Mouse (Mus musculus): ENCODE results near the gene H2al2a. TPM values are rescaled to one million over a fixed set of nuclear protein-coding genes. Genes with fewer than 3 reads are reported as not detected.
A peak's percentile ranks its signal among the peaks of the same experiment; 100 is the strongest.

Gene H2al2a
- polyA plus RNA-seq (2012; ENCODE audit: insufficient read depth, insufficient read length, low replicate concordance, missing spikeins) = not detected in 2 replicates

DNA sequence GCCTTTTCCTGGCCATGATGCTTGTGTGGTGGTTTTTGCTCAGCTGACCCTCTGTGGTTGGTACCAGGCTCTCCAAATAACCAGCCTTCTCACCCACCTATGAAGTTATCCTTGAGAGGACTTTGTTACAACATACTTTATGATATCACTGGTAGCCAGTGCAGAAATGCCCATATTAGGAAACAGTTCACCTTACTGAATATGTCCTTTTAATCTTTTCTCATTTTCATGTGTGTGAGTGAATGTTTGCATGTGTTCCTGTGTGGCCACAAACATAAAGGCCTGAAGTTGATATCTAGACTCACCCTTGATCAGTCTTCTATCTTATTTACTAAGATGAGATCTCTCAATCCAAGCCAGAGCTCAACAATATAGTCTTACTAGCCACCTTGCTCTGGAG lies at the start of gene H2al2a:
TSS of gene H2al2a (minus strand) at position 101 of the 400 bp plus-strand sequence.
- TF ChIP-seq POLR2A (IDR thresholded peaks at IDR 0.05; ENCODE audit: insufficient read depth, low read depth, low read length) (no peak), CTCF (IDR thresholded peaks at IDR 0.05; ENCODE audit: insufficient read depth, low read depth, low read length) (no peak)
- no peak within 1 kb of the TSS for H3K27ac ChIP-seq (ENCODE audit: insufficient read depth, low read depth, low read length)
- H3K4me3 ChIP-seq (ENCODE audit: insufficient read depth, low read depth, low read length) = no peak within 1 kb of the TSS
- no peaks in the 10 kb centered on the region for H3K4me1 ChIP-seq (ENCODE audit: control insufficient read depth, insufficient read depth, low read length)

- peak overlapping the region; percentile 25; the same call in 1 of the 2 replicates for H3K4me3 ChIP-seq (ENCODE audit: insufficient read depth, low read depth, low read length)
- peaks cover 4% of the 10 kb centered on the region; the same call in 1 of the 2 replicates for H3K4me1 ChIP-seq (ENCODE audit: control insufficient read depth, insufficient read depth, low read length)
- WGBS = 10% methylated on average over 4 of the region's 4 CpGs
- peak overlapping the region; percentile 93 for H3K27ac ChIP-seq (ENCODE audit: insufficient read depth, low read depth, low read length)
- TF ChIP-seq CTCF (IDR thresholded peaks at IDR 0.05; ENCODE audit: insufficient read depth, low read depth, low read length) (no peak), POLR2A (IDR thresholded peaks at IDR 0.05; ENCODE audit: insufficient read depth, low read depth, low read length) (no peak)
Measured at GRCm38 (mm10) chr2:18046186-18046585, 49.4 kb upstream of the H2al2a start.

GRCm38 (mm10) chr2:18045781-18046181 lies 49.0 kb upstream of the H2al2a start:
- Histone ChIP-seq H3K4me1 (ENCODE audit: control insufficient read depth, insufficient read depth, low read length) (peaks cover 4% of the 10 kb centered on the region; the same call in 1 of the 2 replicates), H3K4me3 (ENCODE audit: insufficient read depth, low read depth, low read length) (peak overlapping the region; percentile 25; the same call in 1 of the 2 replicates), H3K27ac (ENCODE audit: insufficient read depth, low read depth, low read length) (0 out of 2 replicates have a peak overlapping the region, but pooled peaks have one; percentile 93)
- WGBS = 57% methylated on average over 6 of the region's 6 CpGs
- TF ChIP-seq CTCF (IDR thresholded peaks at IDR 0.05; ENCODE audit: insufficient read depth, low read depth, low read length) = no peak
- no peak for TF ChIP-seq POLR2A (IDR thresholded peaks at IDR 0.05; ENCODE audit: insufficient read depth, low read depth, low read length)

GRCm38 (mm10) chr2:18045143-18045780 lies 48.5 kb upstream of the H2al2a start:
- Histone ChIP-seq H3K27ac (ENCODE audit: insufficient read depth, low read depth, low read length) (no peak overlapping the region), H3K4me3 (ENCODE audit: insufficient read depth, low read depth, low read length) (no peak overlapping the region), H3K4me1 (ENCODE audit: control insufficient read depth, insufficient read depth, low read length) (peaks cover 4% of the 10 kb centered on the region; the same call in 1 of the 2 replicates)
- WGBS = 59% methylated on average over 7 of the region's 7 CpGs
- TF ChIP-seq CTCF (IDR thresholded peaks at IDR 0.05; ENCODE audit: insufficient read depth, low read depth, low read length) (no peak), POLR2A (IDR thresholded peaks at IDR 0.05; ENCODE audit: insufficient read depth, low read depth, low read length) (no peak)

DNA sequence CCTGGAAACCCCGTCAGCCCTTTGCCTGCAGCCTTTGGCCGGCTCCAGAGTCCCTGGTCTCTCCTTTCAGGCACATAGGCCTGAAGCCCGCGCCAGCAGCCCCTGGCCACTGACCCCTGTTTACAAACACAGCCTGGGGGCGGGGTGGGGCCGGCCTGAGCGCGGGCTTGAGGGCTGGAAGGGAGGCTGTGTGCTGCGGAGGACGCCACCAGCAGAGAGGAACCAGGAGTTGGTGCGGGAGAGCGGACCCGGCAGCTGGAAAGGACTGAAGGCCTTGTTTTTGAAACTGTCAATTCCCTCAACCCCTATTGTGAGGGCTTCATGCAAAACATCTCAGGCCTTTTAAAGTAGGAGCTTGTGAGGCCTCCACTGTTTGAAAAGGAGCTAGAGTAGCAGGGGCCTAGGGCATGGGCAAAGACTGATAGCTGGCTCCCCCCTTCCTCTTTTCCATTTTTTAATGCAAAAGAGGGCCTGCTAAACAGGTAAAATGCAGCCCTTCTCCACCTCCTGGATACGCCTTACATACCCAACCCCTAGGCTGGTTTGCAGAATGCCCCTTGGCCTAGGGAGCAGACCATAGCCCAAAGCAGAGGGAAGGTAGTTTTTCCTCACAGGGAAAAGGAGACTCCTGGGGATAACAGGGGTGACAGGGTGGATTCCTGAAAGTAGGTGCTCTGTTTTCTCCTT lies 44.6 kb upstream of the H2al2a start:
- Histone ChIP-seq H3K27ac (ENCODE audit: insufficient read depth, low read depth, low read length) (peak overlapping the region; percentile 48; the same call in 1 of the 2 replicates), H3K4me3 (ENCODE audit: insufficient read depth, low read depth, low read length) (no peak overlapping the region), H3K4me1 (ENCODE audit: control insufficient read depth, insufficient read depth, low read length) (peaks cover 6% of the 10 kb centered on the region; the same call in 1 of the 2 replicates)
- TF ChIP-seq POLR2A (IDR thresholded peaks at IDR 0.05; ENCODE audit: insufficient read depth, low read depth, low read length) (no peak), CTCF (IDR thresholded peaks at IDR 0.05; ENCODE audit: insufficient read depth, low read depth, low read length) (no peak)
- 75% methylated on average over 14 of the region's 14 CpGs for WGBS

DNA sequence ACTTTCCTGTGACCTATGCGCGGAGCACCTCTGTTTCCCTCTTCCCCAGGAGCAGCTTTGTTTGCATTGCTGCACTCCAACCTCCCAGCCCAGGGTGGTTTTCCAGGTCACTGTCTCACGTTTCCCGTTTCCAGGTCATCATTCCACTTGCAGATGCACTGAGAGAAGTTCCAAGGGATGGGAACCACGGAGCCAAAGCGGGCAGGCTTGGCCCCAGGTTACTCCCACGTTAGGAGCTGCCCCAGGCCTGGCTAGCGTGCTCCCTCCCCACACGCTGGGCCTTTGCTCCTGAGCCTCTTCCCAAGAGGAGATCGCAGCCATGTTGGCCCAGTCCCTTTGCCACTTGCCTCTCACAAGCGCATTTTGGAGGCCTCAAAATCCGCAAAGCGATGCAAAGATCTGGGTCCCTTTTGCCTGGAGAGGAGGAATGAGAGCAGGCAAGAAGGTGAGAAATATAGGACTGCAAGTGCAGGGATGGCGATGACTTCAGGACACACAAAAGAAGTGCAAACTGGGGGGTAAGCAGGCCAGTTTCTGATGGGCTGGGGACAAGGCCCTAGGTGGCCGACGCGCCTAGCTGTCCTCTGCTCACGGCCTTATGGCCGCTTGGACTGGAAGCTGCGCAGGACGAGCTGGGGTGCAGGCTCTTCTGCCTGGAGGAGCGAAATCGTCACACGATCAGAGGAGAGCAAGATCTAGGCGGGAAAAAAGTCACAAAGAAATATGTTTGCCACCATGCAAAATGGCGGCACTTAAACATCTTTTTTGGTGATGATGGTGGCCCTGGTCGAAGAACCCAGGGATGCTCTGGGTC lies 43.8 kb upstream of the H2al2a start:
- H3K4me1 ChIP-seq (ENCODE audit: control insufficient read depth, insufficient read depth, low read length) = peaks cover 6% of the 10 kb centered on the region; the same call in 1 of the 2 replicates
- TF ChIP-seq POLR2A (IDR thresholded peaks at IDR 0.05; ENCODE audit: insufficient read depth, low read depth, low read length) (no peak), CTCF (IDR thresholded peaks at IDR 0.05; ENCODE audit: insufficient read depth, low read depth, low read length) (no peak)
- no peak overlapping the region for H3K27ac ChIP-seq (ENCODE audit: insufficient read depth, low read depth, low read length)
- H3K4me3 ChIP-seq (ENCODE audit: insufficient read depth, low read depth, low read length) = no peak overlapping the region
- WGBS = 86% methylated on average over 27 of the region's 27 CpGs

- peak overlapping the region; percentile 6; the same call in 1 of the 2 replicates for H3K4me3 ChIP-seq (ENCODE audit: insufficient read depth, low read depth, low read length)
- no peak for TF ChIP-seq CTCF (IDR thresholded peaks at IDR 0.05; ENCODE audit: insufficient read depth, low read depth, low read length)
- TF ChIP-seq POLR2A (IDR thresholded peaks at IDR 0.05; ENCODE audit: insufficient read depth, low read depth, low read length) = no peak
- WGBS = 56% methylated on average over 46 of the region's 46 CpGs
- H3K4me1 ChIP-seq (ENCODE audit: control insufficient read depth, insufficient read depth, low read length) = peaks cover 6% of the 10 kb centered on the region; the same call in 1 of the 2 replicates
- no peak overlapping the region for H3K27ac ChIP-seq (ENCODE audit: insufficient read depth, low read depth, low read length)
Measured at GRCm38 (mm10) chr2:18039566-18040290, 43.0 kb upstream of the H2al2a start.

- WGBS = 90% methylated on average over 10 of the region's 10 CpGs
- TF ChIP-seq CTCF (IDR thresholded peaks at IDR 0.05; ENCODE audit: insufficient read depth, low read depth, low read length) = no peak
- TF ChIP-seq POLR2A (IDR thresholded peaks at IDR 0.05; ENCODE audit: insufficient read depth, low read depth, low read length) = no peak
- Histone ChIP-seq H3K27ac (ENCODE audit: insufficient read depth, low read depth, low read length) (no peak overlapping the region), H3K4me1 (ENCODE audit: control insufficient read depth, insufficient read depth, low read length) (peaks cover 6% of the 10 kb centered on the region; the same call in 1 of the 2 replicates), H3K4me3 (ENCODE audit: insufficient read depth, low read depth, low read length) (no peak overlapping the region)
Measured at GRCm38 (mm10) chr2:18038895-18039371, 42.2 kb upstream of the H2al2a start.
